Mouse (Mus musculus) myocyte (in vitro differentiated cells): ENCODE measurements at regions not wholly inside any gene's neighbourhood (a gene's known extent, or its start where the extent isn't known, plus 50 kb on each side); places are given as distances from the start of the nearest gene placed in this dataset.

Source experiments
- CEBPB ChIP-seq: IDR thresholded peaks from 2 replicates; pipeline ENCODE4 v1.6.1; 2011; ENCODE audit warnings: mild to moderate bottlenecking, moderate library complexity; ENCODE audit not compliant: poor library complexity, insufficient read depth, severe bottlenecking
- E2F4 ChIP-seq: IDR thresholded peaks from one replicate; pipeline ENCODE4 v1.6.1; 2011; ENCODE audit warnings: mild to moderate bottlenecking, control low read depth, moderate library complexity; ENCODE audit not compliant: insufficient read depth
- MAX ChIP-seq: IDR thresholded peaks from one replicate; pipeline ENCODE4 v1.6.1; 2011; ENCODE audit warnings: low read depth, mild to moderate bottlenecking, control low read depth
- MYOD1 ChIP-seq, 3 experiments: IDR thresholded peaks; one replicate each; pipeline ENCODE4 v1.6.1; 2011; ENCODE audit warnings: control low read depth in 2 of 3, low read depth in 2 of 3, mild to moderate bottlenecking in 2 of 3, moderate library complexity in 1 of 3; ENCODE audit not compliant: insufficient read length in 2 of 3, control insufficient read depth in 1 of 3
- MYOG ChIP-seq, 3 experiments: IDR thresholded peaks; one replicate each; pipeline ENCODE4 v1.6.1; 2011; ENCODE audit warnings: control low read depth in 2 of 3, low read depth in 2 of 3, mild to moderate bottlenecking in 2 of 3; ENCODE audit not compliant: insufficient read length in 2 of 3, control insufficient read depth in 1 of 3, insufficient read depth in 1 of 3
- POLR2A ChIP-seq: IDR thresholded peaks from one replicate; pipeline ENCODE4 v1.6.1; 2011; ENCODE audit warnings: low read depth, mild to moderate bottlenecking, control low read depth, moderate library complexity; ENCODE audit not compliant: insufficient read length
- POLR2AphosphoS2 ChIP-seq: IDR thresholded peaks from one replicate; pipeline ENCODE4 v1.6.1; 2011; ENCODE audit warnings: low read depth, control low read depth; ENCODE audit not compliant: insufficient read length
- REST ChIP-seq: IDR thresholded peaks from one replicate; pipeline ENCODE4 v1.6.1; 2011; ENCODE audit warnings: mild to moderate bottlenecking, control low read depth, moderate library complexity; ENCODE audit not compliant: insufficient read depth, insufficient read length
- TCF12 ChIP-seq: IDR thresholded peaks from one replicate; pipeline ENCODE4 v1.6.1; 2011; ENCODE audit warnings: mild to moderate bottlenecking, control low read depth; ENCODE audit not compliant: poor library complexity, insufficient read depth, severe bottlenecking
- TCF3 ChIP-seq: IDR thresholded peaks from one replicate; pipeline ENCODE4 v1.6.1; 2011; ENCODE audit warnings: low read depth, control low read depth; ENCODE audit not compliant: insufficient read length
- USF1 ChIP-seq: IDR thresholded peaks from one replicate; pipeline ENCODE4 v1.6.1; 2011; ENCODE audit warnings: low read depth, mild to moderate bottlenecking, control low read depth, moderate library complexity

- TF ChIP-seq POLR2A = no peak
- TF ChIP-seq MAX = no peak
- TF ChIP-seq USF1 = no peak
- no peak for TF ChIP-seq REST
- TF ChIP-seq CEBPB = no peak
- no peak for TF ChIP-seq TCF3
- TF ChIP-seq MYOD1 (IDR thresholded peaks at IDR 0.05; ENCODE audit: control insufficient read depth in 1 of 3, insufficient read length in 2 of 3, low read depth in 2 of 3) = no peak
- TF ChIP-seq E2F4 = no peak
- no peak for TF ChIP-seq POLR2AphosphoS2
- TF ChIP-seq TCF12 = no peak
- no peak for TF ChIP-seq MYOG (IDR thresholded peaks at IDR 0.05; ENCODE audit: control insufficient read depth in 1 of 3, insufficient read depth in 1 of 3, insufficient read length in 2 of 3, low read depth in 2 of 3)
These were observed 51.3 kb upstream of the Ssr3 start for GRCm38 (mm10) chr3:65443701-65444100.
